Mouse (Mus musculus) kidney, postnatal 25 days (tissue): ENCODE measurements at regions not wholly inside any gene's neighbourhood (a gene's known extent, or its start where the extent isn't known, plus 50 kb on each side); places are given as distances from the start of the nearest gene placed in this dataset.

Source experiments
- DNase-seq, 2 experiments: peaks; one replicate each; pipeline ENCODE4 v3.0.0; 2021; ENCODE audit warnings: mixed read lengths in 2 of 2

- peak in 1 of 2 experiments; percentile 53 for DNase-seq
These were observed 244.8 kb upstream of the Sulf2 start for GRCm38 (mm10) chr2:166400304-166400703.

GRCm38 (mm10) chr2:166399140-166399830 is 243.8 kb upstream of the Sulf2 start:
- peak; percentile 48 to 78 for DNase-seq

DNA sequence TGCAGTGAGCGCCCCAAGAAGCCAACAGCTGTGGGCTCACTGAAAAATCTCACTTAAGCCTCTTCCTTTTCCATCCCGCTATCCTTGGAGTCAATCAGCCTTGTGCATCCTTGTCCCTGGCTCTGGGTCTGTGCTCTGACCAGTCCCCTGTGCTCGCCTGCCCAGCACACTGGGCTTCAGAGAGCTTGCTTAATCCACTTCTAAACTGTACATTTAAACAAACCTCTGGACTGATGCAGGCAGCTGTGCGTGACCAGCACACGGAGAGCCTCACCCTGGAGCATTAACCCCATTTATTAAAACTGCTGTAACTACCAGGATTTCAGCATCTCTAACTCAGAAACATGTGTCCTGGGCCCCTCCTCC is 243.3 kb upstream of the Sulf2 start:
- DNase-seq = no peak

GRCm38 (mm10) chr2:166398156-166398555 is 242.7 kb upstream of the Sulf2 start:
- DNase-seq = no peak

GRCm38 (mm10) chr2:166394666-166395065 is 239.2 kb upstream of the Sulf2 start:
- DNase-seq = no peak

DNA sequence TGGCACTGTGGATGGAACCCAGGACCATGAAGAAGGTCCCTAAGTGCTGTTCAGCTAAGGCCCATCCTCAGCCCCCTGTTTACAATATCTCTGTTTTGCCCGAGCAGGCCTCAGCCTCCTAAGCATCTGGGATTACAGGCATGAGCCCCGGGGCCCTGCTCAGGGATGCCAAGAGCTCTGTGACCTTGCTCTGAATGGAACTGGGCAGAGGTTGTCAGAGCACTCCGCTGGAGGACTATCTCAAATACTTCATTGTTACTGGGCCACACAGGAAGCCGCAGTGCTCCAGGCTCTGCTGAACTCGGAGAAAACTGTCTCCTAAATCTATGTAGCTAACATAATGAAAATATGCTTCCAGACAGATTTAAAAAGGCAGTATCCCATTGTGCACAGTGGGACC is 235.7 kb upstream of the Sulf2 start:
- DNase-seq = no peak

GRCm38 (mm10) chr2:166388050-166388449 is 232.6 kb upstream of the Sulf2 start:
- no peak for DNase-seq

DNA sequence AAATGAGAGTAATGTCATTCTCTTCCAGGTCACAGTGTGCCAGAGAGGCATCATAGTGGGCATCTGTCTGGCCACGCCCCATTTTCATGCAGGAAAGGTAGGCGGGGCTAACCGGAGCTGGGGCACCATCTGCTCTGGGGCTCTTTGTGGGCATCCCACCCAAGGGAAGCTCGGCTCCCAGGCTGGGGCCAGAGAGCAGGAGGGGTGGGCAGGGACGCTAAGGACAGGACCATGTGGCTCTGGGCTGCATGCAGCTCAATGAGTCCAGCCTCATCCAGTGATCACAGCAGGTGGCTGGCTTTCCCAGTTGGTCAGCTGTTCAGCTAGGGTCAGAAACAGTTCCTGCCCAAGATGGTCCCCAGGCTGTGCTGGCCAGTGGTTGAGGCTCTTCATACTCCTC is 231.4 kb upstream of the Sulf2 start:
- no peak for DNase-seq

DNA sequence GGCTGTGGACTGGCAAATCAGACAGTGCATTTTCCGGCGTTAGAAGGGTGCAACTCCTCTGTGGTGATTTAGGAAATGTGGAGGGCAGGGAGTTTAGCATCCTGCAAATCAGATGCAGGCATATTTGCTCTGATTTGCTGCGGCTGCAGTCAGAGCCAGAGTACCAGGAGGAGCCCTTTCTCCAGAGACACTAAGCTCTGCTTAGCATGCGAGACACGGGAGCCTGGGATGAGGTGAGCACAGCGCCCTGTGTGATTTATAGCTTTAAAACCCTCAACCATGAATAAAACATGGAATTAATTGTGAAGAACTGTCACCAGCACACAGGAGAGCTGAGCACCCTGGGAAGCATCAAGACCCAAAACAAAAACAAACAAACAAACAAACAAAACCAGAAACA is 229.1 kb upstream of the Sulf2 start:
- DNase-seq = no peak

- no peak for DNase-seq
These were observed 227.9 kb upstream of the Sulf2 start for GRCm38 (mm10) chr2:166383356-166383755.

DNA sequence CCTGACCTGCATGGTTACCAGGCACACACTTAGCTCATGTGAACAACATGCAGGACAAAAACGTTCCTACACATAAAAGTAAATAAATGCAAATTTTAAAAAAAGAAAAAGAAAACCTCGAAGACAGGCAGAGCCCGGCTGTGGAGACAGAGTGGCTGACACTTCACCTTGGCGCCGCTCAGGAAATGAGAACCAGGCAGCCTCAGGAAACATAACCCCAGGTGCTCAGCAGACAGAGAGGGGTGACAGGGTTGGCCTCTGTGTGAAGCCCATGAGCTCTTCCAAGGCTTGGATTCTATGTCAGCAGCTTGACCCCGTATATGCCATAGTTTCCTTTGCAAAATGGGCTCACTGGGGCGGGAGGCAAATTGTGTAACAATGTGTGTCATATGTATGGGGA is 226.7 kb upstream of the Sulf2 start:
- DNase-seq = no peak

GRCm38 (mm10) chr2:166380854-166381253 is 225.4 kb upstream of the Sulf2 start:
- peak; percentile 84 for DNase-seq

GRCm38 (mm10) chr2:166378325-166378724 is 222.9 kb upstream of the Sulf2 start:
- no peak for DNase-seq

GRCm38 (mm10) chr2:166377329-166377728 is 221.9 kb upstream of the Sulf2 start:
- DNase-seq = no peak

DNA sequence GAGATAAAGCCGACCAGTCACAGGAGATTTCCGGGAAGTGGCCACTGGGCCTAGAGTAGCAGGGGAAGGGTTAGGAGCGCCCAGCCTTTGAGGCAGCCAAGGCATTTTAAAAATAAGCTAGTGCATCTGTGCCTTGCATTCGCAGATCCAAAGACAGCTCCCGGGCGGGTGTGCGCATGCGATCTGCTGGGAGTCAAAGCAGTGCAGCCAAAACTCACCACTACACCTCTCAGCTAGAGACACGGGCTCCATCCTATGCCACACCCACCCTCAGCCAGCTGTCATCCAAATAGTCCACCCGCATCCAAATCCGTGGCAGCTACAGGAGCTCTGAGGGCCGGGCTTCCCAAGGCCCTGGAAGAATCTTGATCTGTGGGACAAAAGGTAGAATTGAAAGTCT is 220.2 kb upstream of the Sulf2 start:
- DNase-seq = no peak

DNA sequence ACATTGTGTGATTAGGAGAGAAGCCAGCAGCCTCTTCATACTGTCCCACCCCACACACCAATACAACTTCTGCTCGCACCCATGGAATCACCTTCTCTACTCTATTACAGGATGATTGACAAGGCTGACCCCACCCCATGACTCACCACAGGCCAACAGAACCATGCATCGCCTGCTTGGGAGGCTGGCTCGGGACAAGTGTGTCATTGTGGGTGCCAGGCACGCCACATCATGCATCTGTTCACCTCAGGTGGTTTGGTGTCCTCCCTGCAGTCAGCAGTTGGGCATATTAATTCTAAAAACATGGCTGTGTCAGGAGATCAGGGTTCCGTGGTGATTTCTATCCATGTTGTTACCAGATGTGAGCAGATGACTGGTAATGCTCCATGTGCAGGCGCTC is 215.3 kb upstream of the Sulf2 start:
- no peak for DNase-seq

- DNase-seq = no peak
These were observed 206.2 kb upstream of the Sulf2 start for GRCm38 (mm10) chr2:166361645-166362044.

- DNase-seq = no peak
These were observed 205.3 kb upstream of the Sulf2 start for GRCm38 (mm10) chr2:166360786-166361185.

GRCm38 (mm10) chr2:166359995-166360394 is 204.5 kb upstream of the Sulf2 start:
- peak in 1 of 2 experiments; percentile 38 for DNase-seq

DNA sequence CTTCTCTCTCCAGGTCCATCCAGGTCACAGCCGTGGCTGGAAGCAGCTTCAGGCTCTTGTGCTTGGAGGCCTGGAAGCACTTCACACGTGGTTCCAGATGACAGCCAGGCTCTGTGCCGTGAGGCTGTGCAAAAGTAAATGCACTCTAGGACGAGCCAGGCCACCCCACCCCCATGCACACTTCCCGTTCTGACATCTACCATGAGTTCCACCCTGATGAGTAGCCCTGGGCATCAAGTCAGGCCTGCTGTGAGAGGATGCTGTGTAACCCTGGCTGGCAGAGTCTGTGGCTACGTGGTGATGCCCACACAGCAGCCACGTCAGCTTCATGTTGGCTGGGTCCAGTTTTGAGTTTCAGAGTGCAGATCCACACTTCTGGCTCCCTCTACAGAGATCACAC is 202.4 kb upstream of the Sulf2 start:
- DNase-seq = no peak

DNA sequence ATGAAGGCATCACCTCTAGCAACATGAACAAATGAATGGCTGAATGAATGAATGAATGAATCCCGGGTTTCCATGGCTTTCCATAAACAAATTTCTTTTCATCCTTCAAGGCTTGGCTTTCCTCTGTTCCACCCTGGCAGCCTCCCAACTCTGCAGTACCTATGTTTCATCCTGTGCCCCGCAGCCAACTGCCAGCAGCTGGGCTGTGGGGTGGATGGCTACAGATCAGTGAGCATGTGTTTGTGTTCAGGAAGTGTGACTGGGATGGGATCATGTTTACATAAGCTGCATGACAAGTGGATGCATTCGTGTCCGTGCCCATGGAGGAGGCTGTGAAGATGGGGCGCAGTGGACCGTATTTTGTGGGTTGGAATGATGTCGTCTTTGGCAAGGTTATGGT is 200.5 kb upstream of the Sulf2 start:
- no peak for DNase-seq

DNA sequence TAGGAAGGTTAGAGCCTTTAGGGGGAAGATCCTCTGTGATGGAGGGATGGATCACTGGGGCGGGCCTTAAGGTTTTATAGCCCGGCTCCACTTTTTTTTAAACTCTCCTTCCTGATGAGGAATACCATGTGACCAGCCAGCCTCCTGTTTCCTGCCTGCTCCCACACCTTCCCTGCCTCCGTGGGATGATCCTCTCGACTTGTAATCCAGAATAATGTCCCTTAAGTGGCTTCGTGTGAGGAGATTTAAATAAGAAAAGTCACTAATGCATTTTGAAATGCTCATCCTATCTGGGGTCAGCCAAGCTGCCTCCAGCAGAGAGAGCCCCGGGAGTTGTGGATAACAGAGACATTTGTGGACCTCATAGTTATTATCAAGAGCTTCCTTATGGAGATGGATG is 200.0 kb upstream of the Sulf2 start:
- DNase-seq = no peak

- no peak for DNase-seq
These were observed 198.9 kb upstream of the Sulf2 start for GRCm38 (mm10) chr2:166354391-166354790.

GRCm38 (mm10) chr2:166353447-166354111 is 198.1 kb upstream of the Sulf2 start:
- peak; percentile 43 to 78 for DNase-seq

DNA sequence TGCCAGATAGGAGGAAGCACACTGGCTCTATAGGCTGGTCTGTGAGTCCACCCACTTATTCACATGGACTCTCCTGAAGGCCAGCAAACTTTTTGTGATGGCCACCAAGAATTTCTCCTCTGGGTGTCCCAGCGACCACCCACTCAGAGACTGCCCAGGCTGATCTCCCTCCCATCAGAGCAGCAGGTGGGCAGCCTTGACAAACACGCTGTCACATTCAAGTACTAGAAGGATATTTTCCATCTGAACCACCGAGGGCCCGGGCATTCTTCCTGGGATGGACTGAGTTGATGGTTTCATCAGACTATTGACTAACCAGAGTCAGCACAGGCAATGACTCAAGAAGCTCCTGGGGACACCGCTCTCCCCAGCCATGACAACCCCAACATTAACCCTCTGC is 196.5 kb upstream of the Sulf2 start:
- DNase-seq = no peak
